Mouse (Mus musculus): ENCODE measurements around the gene Zfp974. TPM values are rescaled to one million over a fixed set of nuclear protein-coding genes. Genes with fewer than 3 reads are reported as not detected.
"Not testable (repeated sequence)": the region's sequence is repeated elsewhere in the genome, so short reads cannot be mapped to it uniquely, and the experiment has no call there.

Gene Zfp974
- 17.3 and 19.1 TPM in 2 replicates for polyA plus RNA-seq (2014; fragmentation: Nextera tagmentation; extraction: Ambion mirVana)

- Histone ChIP-seq H3K27ac (ENCODE audit: low read depth, low read length) (peak within 1 kb of the TSS; percentile 67), H3K9ac (replicated peaks; ENCODE audit: low read depth, low read length) (peak within 1 kb of the TSS; percentile 65), H3K4me3 (ENCODE audit: low read depth, low read length) (peak within 1 kb of the TSS; percentile 59), H3K27me3 (ENCODE audit: control insufficient read depth, insufficient read depth, low read length) (no peaks in the 10 kb centered on the region), H3K9me3 (ENCODE audit: control insufficient read depth, low read length) (no peaks in the 10 kb centered on the region), H3K4me1 (ENCODE audit: control insufficient read depth, insufficient read depth, low read length) (peaks cover 7% of the 10 kb centered on the region), H3K4me2 (ENCODE audit: low read depth, low read length) (peak within 1 kb of the TSS; percentile 82), H3K36me3 (ENCODE audit: control insufficient read depth, insufficient read depth, low read length) (no peaks in the 10 kb centered on the region; the same call in 1 of the 2 replicates)
- peak; percentile 91 for ATAC-seq (ENCODE audit: low read depth)
- 4% methylated on average over 40 of the region's 40 CpGs for WGBS
Measured at GRCm38 (mm10) chr7:27928818-27929695, at the start of gene Zfp974. Gene Zfp974, minus strand, starts transcription at chr7:27929460.

- not testable (repeated sequence) for H3K4me3 ChIP-seq (ENCODE audit: low read depth, low read length); H3K4me2 ChIP-seq (ENCODE audit: low read depth, low read length); H3K9ac ChIP-seq (replicated peaks; ENCODE audit: low read depth, low read length); H3K36me3 ChIP-seq (ENCODE audit: control insufficient read depth, insufficient read depth, low read length); H3K9me3 ChIP-seq (ENCODE audit: control insufficient read depth, low read length); ATAC-seq (ENCODE audit: low read depth); H3K4me1 ChIP-seq (ENCODE audit: control insufficient read depth, insufficient read depth, low read length); H3K27ac ChIP-seq (ENCODE audit: low read depth, low read length); H3K27me3 ChIP-seq (ENCODE audit: control insufficient read depth, insufficient read depth, low read length)
- WGBS = 90% methylated on average over 13 of the region's 13 CpGs
Measured at GRCm38 (mm10) chr7:27949451-27949850, 20.2 kb upstream of the Zfp974 start.

- H3K4me2 ChIP-seq (ENCODE audit: low read depth, low read length); H3K4me1 ChIP-seq (ENCODE audit: control insufficient read depth, insufficient read depth, low read length); ATAC-seq (ENCODE audit: low read depth); H3K4me3 ChIP-seq (ENCODE audit: low read depth, low read length); H3K36me3 ChIP-seq (ENCODE audit: control insufficient read depth, insufficient read depth, low read length); H3K27ac ChIP-seq (ENCODE audit: low read depth, low read length); H3K9ac ChIP-seq (replicated peaks; ENCODE audit: low read depth, low read length); H3K9me3 ChIP-seq (ENCODE audit: control insufficient read depth, low read length); H3K27me3 ChIP-seq (ENCODE audit: control insufficient read depth, insufficient read depth, low read length): not testable (repeated sequence)
- WGBS = 53% methylated on average over 4 of the region's 7 CpGs
Measured at GRCm38 (mm10) chr7:27941869-27942268, 12.6 kb upstream of the Zfp974 start.

- H3K27me3 ChIP-seq (ENCODE audit: control insufficient read depth, insufficient read depth, low read length); H3K36me3 ChIP-seq (ENCODE audit: control insufficient read depth, insufficient read depth, low read length); ATAC-seq (ENCODE audit: low read depth); H3K9ac ChIP-seq (replicated peaks; ENCODE audit: low read depth, low read length); H3K4me1 ChIP-seq (ENCODE audit: control insufficient read depth, insufficient read depth, low read length); H3K27ac ChIP-seq (ENCODE audit: low read depth, low read length); H3K9me3 ChIP-seq (ENCODE audit: control insufficient read depth, low read length); H3K4me3 ChIP-seq (ENCODE audit: low read depth, low read length): not testable (repeated sequence)
- H3K4me2 ChIP-seq (ENCODE audit: low read depth, low read length) = peak overlapping the region; percentile 22; the same call in 1 of the 2 replicates
- 33% methylated on average over 1 of the region's 9 CpGs for WGBS
Measured at GRCm38 (mm10) chr7:27933800-27934158, 4.5 kb upstream of the Zfp974 start.

- H3K9me3 ChIP-seq (ENCODE audit: control insufficient read depth, low read length) = no peaks in the 10 kb centered on the region
- H3K36me3 ChIP-seq (ENCODE audit: control insufficient read depth, insufficient read depth, low read length) = no peaks in the 10 kb centered on the region
- ATAC-seq (ENCODE audit: low read depth) = no peak
- H3K9ac ChIP-seq (replicated peaks; ENCODE audit: low read depth, low read length) = no peak overlapping the region
- H3K27me3 ChIP-seq (ENCODE audit: control insufficient read depth, insufficient read depth, low read length) = no peaks in the 10 kb centered on the region
- H3K27ac ChIP-seq (ENCODE audit: low read depth, low read length) = no peak overlapping the region
- peaks cover 5% of the 10 kb centered on the region for H3K4me1 ChIP-seq (ENCODE audit: control insufficient read depth, insufficient read depth, low read length)
- WGBS = 30% methylated on average over 7 of the region's 7 CpGs
- no peak overlapping the region for H3K4me3 ChIP-seq (ENCODE audit: low read depth, low read length)
- peak overlapping the region; percentile 22; the same call in 1 of the 2 replicates for H3K4me2 ChIP-seq (ENCODE audit: low read depth, low read length)
Measured at GRCm38 (mm10) chr7:27933050-27933799, 4.0 kb upstream of the Zfp974 start.

GRCm38 (mm10) chr7:27927041-27927440 lies 2.2 kb downstream of the Zfp974 start:
- not testable (repeated sequence) for H3K36me3 ChIP-seq (ENCODE audit: control insufficient read depth, insufficient read depth, low read length); H3K27me3 ChIP-seq (ENCODE audit: control insufficient read depth, insufficient read depth, low read length); H3K4me3 ChIP-seq (ENCODE audit: low read depth, low read length); ATAC-seq (ENCODE audit: low read depth); H3K9ac ChIP-seq (replicated peaks; ENCODE audit: low read depth, low read length); H3K27ac ChIP-seq (ENCODE audit: low read depth, low read length); H3K4me1 ChIP-seq (ENCODE audit: control insufficient read depth, insufficient read depth, low read length); H3K9me3 ChIP-seq (ENCODE audit: control insufficient read depth, low read length); H3K4me2 ChIP-seq (ENCODE audit: low read depth, low read length)
- WGBS = 38% methylated on average over 4 of the region's 4 CpGs

- H3K4me3 ChIP-seq (ENCODE audit: low read depth, low read length); H3K27me3 ChIP-seq (ENCODE audit: control insufficient read depth, insufficient read depth, low read length); H3K27ac ChIP-seq (ENCODE audit: low read depth, low read length); H3K9ac ChIP-seq (replicated peaks; ENCODE audit: low read depth, low read length); ATAC-seq (ENCODE audit: low read depth); H3K9me3 ChIP-seq (ENCODE audit: control insufficient read depth, low read length); H3K4me2 ChIP-seq (ENCODE audit: low read depth, low read length); H3K4me1 ChIP-seq (ENCODE audit: control insufficient read depth, insufficient read depth, low read length): not testable (repeated sequence)
- WGBS = 68% methylated on average over 3 of the region's 4 CpGs
- H3K36me3 ChIP-seq (ENCODE audit: control insufficient read depth, insufficient read depth, low read length) = peaks cover 18% of the 10 kb centered on the region
Measured at GRCm38 (mm10) chr7:27910952-27911351, 18.3 kb downstream of the Zfp974 start.

- H3K4me1 ChIP-seq (ENCODE audit: control insufficient read depth, insufficient read depth, low read length) = no peaks in the 10 kb centered on the region
- H3K27ac ChIP-seq (ENCODE audit: low read depth, low read length) = no peak overlapping the region
- H3K27me3 ChIP-seq (ENCODE audit: control insufficient read depth, insufficient read depth, low read length) = no peaks in the 10 kb centered on the region
- H3K9ac ChIP-seq (replicated peaks; ENCODE audit: low read depth, low read length) = no peak overlapping the region
- no peak overlapping the region for H3K4me2 ChIP-seq (ENCODE audit: low read depth, low read length)
- ATAC-seq (ENCODE audit: low read depth) = no peak
- no peaks in the 10 kb centered on the region for H3K9me3 ChIP-seq (ENCODE audit: control insufficient read depth, low read length)
- 78% methylated on average over 11 of the region's 11 CpGs for WGBS
- H3K36me3 ChIP-seq (ENCODE audit: control insufficient read depth, insufficient read depth, low read length) = peaks cover 8% of the 10 kb centered on the region
- no peak overlapping the region for H3K4me3 ChIP-seq (ENCODE audit: low read depth, low read length)
Measured at GRCm38 (mm10) chr7:27905061-27905848, 24.0 kb downstream of the Zfp974 start.

Data from neural tube, embryonic 14.5 days (tissue).